Mouse (Mus musculus): ENCODE data around the gene Myd88.

- TF ChIP-seq CTCF (IDR thresholded peaks at IDR 0.05; ENCODE audit: low read depth, low read length) = no peak
- TF ChIP-seq POLR2A (IDR thresholded peaks at IDR 0.05; ENCODE audit: insufficient read depth, low read length) = no peak
These were observed 5.2 kb upstream of the Myd88 start for GRCm38 (mm10) chr9:119346376-119346775.

All from ES-Bruce4 (cell line).